Mouse (Mus musculus): ENCODE measurements around the gene Ksr1. TPM values are rescaled to one million over a fixed set of nuclear protein-coding genes. Genes with fewer than 3 reads are reported as not detected.
A peak's percentile ranks its signal among the peaks of the same experiment; 100 is the strongest.

Ksr1 gene
- polyA plus RNA-seq, 1 experiment from 2014 or later = 0.81 TPM

DNA sequence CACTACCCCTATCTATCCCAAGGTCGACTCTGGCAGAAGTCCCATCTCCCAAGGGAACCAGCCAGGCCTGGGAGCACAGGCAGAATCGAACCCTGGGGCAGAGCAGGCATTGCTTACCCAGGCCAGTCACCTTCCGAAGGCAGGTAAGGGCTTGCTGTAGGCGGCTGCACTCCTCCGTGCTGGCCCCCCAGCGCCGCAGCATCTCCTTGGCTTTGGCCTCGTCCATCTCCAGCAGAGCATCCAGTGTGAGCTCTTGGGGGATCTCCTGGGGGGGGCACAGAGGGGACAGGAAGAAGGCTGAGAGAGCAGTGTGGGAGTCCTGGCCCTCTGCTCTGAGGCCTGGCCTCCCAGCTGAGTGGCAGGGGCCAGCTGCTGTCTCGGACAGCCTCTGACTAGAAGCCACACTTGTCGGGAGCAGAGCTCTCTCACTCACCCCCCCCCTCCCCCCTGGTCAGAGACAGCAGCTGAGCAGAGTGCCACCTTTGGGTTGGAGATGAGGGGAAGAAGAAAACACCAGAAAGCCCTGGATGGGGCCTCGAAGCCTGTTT is 99.0 kb downstream of the Ksr1 start:
- Histone ChIP-seq H3K9ac (replicated peaks) (no peak overlapping the region), H3K4me2 (ENCODE audit: low read depth, low read length) (no peak overlapping the region), H3K4me3 (ENCODE audit: low read depth, low read length) (no peak overlapping the region), H3K27ac (ENCODE audit: low read depth) (no peak overlapping the region), H3K36me3 (replicated peaks; ENCODE audit: insufficient read depth, low read length) (peaks cover 10% of the 10 kb centered on the region), H3K4me1 (ENCODE audit: insufficient read depth) (peaks cover 9% of the 10 kb centered on the region; the same call in 1 of the 2 replicates), H3K9me3 (ENCODE audit: low read length) (no peaks in the 10 kb centered on the region), H3K27me3 (ENCODE audit: insufficient read depth, low read length) (no peaks in the 10 kb centered on the region)
- ATAC-seq = no peak
- TF ChIP-seq EP300 (IDR thresholded peaks at IDR 0.05; ENCODE audit: low read depth) (no peak), CTCF (IDR thresholded peaks at IDR 0.05; ENCODE audit: low read depth) (no peak)
- WGBS (ENCODE audit: insufficient replicate concordance) = 71% methylated on average over 11 of the region's 11 CpGs
- no peak for DNase-seq

GRCm38 (mm10) chr11:79046561-79047155 is 99.5 kb downstream of the Ksr1 start:
- Histone ChIP-seq H3K27ac (ENCODE audit: low read depth) (no peak overlapping the region), H3K9ac (replicated peaks) (no peak overlapping the region), H3K27me3 (ENCODE audit: insufficient read depth, low read length) (no peaks in the 10 kb centered on the region), H3K36me3 (replicated peaks; ENCODE audit: insufficient read depth, low read length) (peaks cover 10% of the 10 kb centered on the region), H3K4me2 (ENCODE audit: low read depth, low read length) (no peak overlapping the region), H3K4me1 (ENCODE audit: insufficient read depth) (peaks cover 9% of the 10 kb centered on the region; the same call in 1 of the 2 replicates), H3K9me3 (ENCODE audit: low read length) (no peaks in the 10 kb centered on the region), H3K4me3 (ENCODE audit: low read depth, low read length) (no peak overlapping the region)
- TF ChIP-seq CTCF (IDR thresholded peaks at IDR 0.05; ENCODE audit: low read depth) = no peak
- TF ChIP-seq EP300 (IDR thresholded peaks at IDR 0.05; ENCODE audit: low read depth) = no peak
- no peak for ATAC-seq
- no peak for DNase-seq
- 71% methylated on average over 8 of the region's 8 CpGs for WGBS (ENCODE audit: insufficient replicate concordance)

DNA sequence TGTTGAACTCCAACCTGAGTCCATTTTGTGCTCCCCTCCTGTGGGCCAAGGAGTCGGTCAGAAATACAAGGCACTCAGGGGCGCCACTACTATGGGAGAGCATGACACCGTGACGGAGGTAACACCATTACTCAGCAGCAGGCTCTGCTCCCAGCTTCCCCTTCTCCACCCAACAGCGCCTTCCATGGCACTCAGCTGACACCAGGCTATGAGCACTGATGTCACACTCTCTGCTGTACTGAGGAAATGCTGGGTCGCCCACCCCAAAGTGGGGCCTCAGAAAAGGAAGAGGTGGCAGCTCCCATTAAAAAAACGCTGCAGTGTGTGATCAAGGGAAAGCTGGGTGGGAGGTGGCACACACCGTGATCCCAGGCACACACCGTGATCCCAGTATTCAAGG is 101.0 kb downstream of the Ksr1 start:
- Histone ChIP-seq H3K4me3 (ENCODE audit: low read depth, low read length) (no peak overlapping the region), H3K27ac (ENCODE audit: low read depth) (no peak overlapping the region), H3K36me3 (replicated peaks; ENCODE audit: insufficient read depth, low read length) (peaks cover 10% of the 10 kb centered on the region), H3K27me3 (ENCODE audit: insufficient read depth, low read length) (no peaks in the 10 kb centered on the region), H3K9ac (replicated peaks) (no peak overlapping the region), H3K4me1 (ENCODE audit: insufficient read depth) (no peaks in the 10 kb centered on the region), H3K9me3 (ENCODE audit: low read length) (no peaks in the 10 kb centered on the region), H3K4me2 (ENCODE audit: low read depth, low read length) (no peak overlapping the region)
- no peak for DNase-seq
- WGBS (ENCODE audit: insufficient replicate concordance) = 65% methylated on average over 9 of the region's 9 CpGs
- 0 out of 2 replicates have a peak, but pooled peaks have one; percentile 10 for ATAC-seq
- TF ChIP-seq CTCF (IDR thresholded peaks at IDR 0.05; ENCODE audit: low read depth) (no peak), EP300 (IDR thresholded peaks at IDR 0.05; ENCODE audit: low read depth) (no peak)

GRCm38 (mm10) chr11:79044798-79045197 is 101.4 kb downstream of the Ksr1 start:
- H3K27ac ChIP-seq (ENCODE audit: low read depth) = no peak overlapping the region
- H3K9me3 ChIP-seq (ENCODE audit: low read length) = no peaks in the 10 kb centered on the region
- ATAC-seq (0 out of 2 replicates have a peak, but pooled peaks have one; percentile 2), DNase-seq (no peak)
- no peaks in the 10 kb centered on the region for H3K4me1 ChIP-seq (ENCODE audit: insufficient read depth)
- peaks cover 10% of the 10 kb centered on the region for H3K36me3 ChIP-seq (replicated peaks; ENCODE audit: insufficient read depth, low read length)
- 93% methylated on average over 25 of the region's 25 CpGs for WGBS (ENCODE audit: insufficient replicate concordance)
- no peaks in the 10 kb centered on the region for H3K27me3 ChIP-seq (ENCODE audit: insufficient read depth, low read length)
- H3K9ac ChIP-seq (replicated peaks) = no peak overlapping the region
- TF ChIP-seq CTCF (IDR thresholded peaks at IDR 0.05; ENCODE audit: low read depth) (no peak), EP300 (IDR thresholded peaks at IDR 0.05; ENCODE audit: low read depth) (no peak)
- no peak overlapping the region for H3K4me2 ChIP-seq (ENCODE audit: low read depth, low read length)
- H3K4me3 ChIP-seq (ENCODE audit: low read depth, low read length) = no peak overlapping the region

DNA sequence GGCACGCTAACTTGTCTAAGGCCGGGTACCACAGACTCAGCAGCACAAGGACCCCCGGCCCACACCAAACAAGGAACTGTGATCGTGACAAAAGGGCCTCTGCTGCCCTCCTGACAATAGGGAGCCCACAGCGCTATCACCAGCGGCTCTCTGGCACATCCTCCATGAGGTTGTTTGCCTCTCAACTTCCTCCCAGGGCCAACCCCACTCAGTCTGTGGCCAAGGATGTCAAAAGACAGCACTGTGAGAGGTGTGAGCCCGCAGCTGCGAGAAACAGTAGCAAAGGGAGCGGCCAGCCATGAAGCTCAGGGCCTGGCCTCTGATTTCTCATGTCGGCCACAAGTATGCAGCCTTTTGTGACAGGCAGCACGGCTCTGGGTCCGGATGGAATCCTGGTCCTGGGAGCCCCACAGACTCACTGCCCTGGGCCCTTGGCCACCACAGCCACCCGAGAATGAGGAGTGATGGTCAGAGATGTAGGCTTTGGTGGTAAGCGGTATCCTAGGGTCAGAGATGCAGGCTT is 104.2 kb downstream of the Ksr1 start:
- Histone ChIP-seq H3K36me3 (replicated peaks; ENCODE audit: insufficient read depth, low read length) (peaks cover 10% of the 10 kb centered on the region), H3K4me3 (ENCODE audit: low read depth, low read length) (no peak overlapping the region), H3K9ac (replicated peaks) (no peak overlapping the region), H3K4me2 (ENCODE audit: low read depth, low read length) (no peak overlapping the region), H3K27me3 (ENCODE audit: insufficient read depth, low read length) (no peaks in the 10 kb centered on the region), H3K4me1 (ENCODE audit: insufficient read depth) (no peaks in the 10 kb centered on the region), H3K27ac (ENCODE audit: low read depth) (no peak overlapping the region), H3K9me3 (ENCODE audit: low read length) (no peaks in the 10 kb centered on the region)
- ATAC-seq (no peak), DNase-seq (peak; percentile 31)
- TF ChIP-seq EP300 (IDR thresholded peaks at IDR 0.05; ENCODE audit: low read depth) = no peak
- no peak for TF ChIP-seq CTCF (IDR thresholded peaks at IDR 0.05; ENCODE audit: low read depth)
- WGBS (ENCODE audit: insufficient replicate concordance) = 64% methylated on average over 14 of the region's 14 CpGs

GRCm38 (mm10) chr11:79039488-79039887 is 106.7 kb downstream of the Ksr1 start:
- no peak overlapping the region for H3K9ac ChIP-seq (replicated peaks)
- no peak overlapping the region for H3K4me3 ChIP-seq (ENCODE audit: low read depth, low read length)
- DNase-seq (no peak), ATAC-seq (no peak)
- TF ChIP-seq CTCF (IDR thresholded peaks at IDR 0.05; ENCODE audit: low read depth) (no peak), EP300 (IDR thresholded peaks at IDR 0.05; ENCODE audit: low read depth) (no peak)
- 61% methylated on average over 2 of the region's 2 CpGs for WGBS (ENCODE audit: insufficient replicate concordance)
- H3K27me3 ChIP-seq (ENCODE audit: insufficient read depth, low read length) = no peaks in the 10 kb centered on the region
- no peak overlapping the region for H3K4me2 ChIP-seq (ENCODE audit: low read depth, low read length)
- peaks cover 10% of the 10 kb centered on the region for H3K36me3 ChIP-seq (replicated peaks; ENCODE audit: insufficient read depth, low read length)
- H3K27ac ChIP-seq (ENCODE audit: low read depth) = no peak overlapping the region
- no peaks in the 10 kb centered on the region for H3K9me3 ChIP-seq (ENCODE audit: low read length)
- no peaks in the 10 kb centered on the region for H3K4me1 ChIP-seq (ENCODE audit: insufficient read depth)

Data from liver, postnatal 0 days (tissue).